Mouse (Mus musculus) heart, adult 8-10 months (tissue): ENCODE measurements around the gene Tbc1d10b. TPM values are rescaled to one million over a fixed set of nuclear protein-coding genes. Genes with fewer than 3 reads are reported as not detected.
A peak's percentile ranks its signal among the peaks of the same experiment; 100 is the strongest.
"Not testable (repeated sequence)": the region's sequence is repeated elsewhere in the genome, so short reads cannot be mapped to it uniquely, and the experiment has no call there.

Source experiments
- DNase-seq: peaks from one replicate; pipeline ENCODE4 v3.0.0; 2022; ENCODE audit warnings: low spot score
- total RNA-seq, 4 experiments: library from RNA; stranded (reverse); gene quantifications; 2 replicates each; pipeline ENCODE4 v1.2.4; 2022

Tbc1d10b gene
- total RNA-seq, 4 experiments from 2014 or later: 17.4 to 24.4 (median 23.0) TPM

- DNase-seq: no peak
These were observed 634 bp downstream of the Tbc1d10b start for GRCm38 (mm10) chr7:127207374-127208294.

GRCm38 (mm10) chr7:127206606-127207005 lies 1.7 kb downstream of the Tbc1d10b start:
- no peak for DNase-seq

- DNase-seq: no peak
These were observed 11.8 kb downstream of the Tbc1d10b start for GRCm38 (mm10) chr7:127196484-127196883.

GRCm38 (mm10) chr7:127195544-127196295 lies 12.5 kb downstream of the Tbc1d10b start, which contains the start of gene Cd2bp2:
TSS of gene Cd2bp2 (minus strand) at chr7:127196050.
- peak; percentile 98 for DNase-seq

- DNase-seq: no peak
These were observed 13.6 kb downstream of the Tbc1d10b start for GRCm38 (mm10) chr7:127194633-127195029.

GRCm38 (mm10) chr7:127194011-127194632 lies 14.1 kb downstream of the Tbc1d10b start:
- no peak for DNase-seq

- DNase-seq: no peak
These were observed 15.3 kb downstream of the Tbc1d10b start for GRCm38 (mm10) chr7:127192989-127193388.

- no peak for DNase-seq
These were observed 17.6 kb downstream of the Tbc1d10b start for GRCm38 (mm10) chr7:127190672-127191071.

- no peak for DNase-seq
These were observed 19.7 kb downstream of the Tbc1d10b start for GRCm38 (mm10) chr7:127188305-127189276.

- DNase-seq: no peak
These were observed 20.9 kb downstream of the Tbc1d10b start for GRCm38 (mm10) chr7:127187351-127187750.

GRCm38 (mm10) chr7:127185601-127186000 lies 22.7 kb downstream of the Tbc1d10b start:
- DNase-seq: no peak

GRCm38 (mm10) chr7:127184720-127185119 lies 23.5 kb downstream of the Tbc1d10b start:
- DNase-seq: no peak

- DNase-seq: no peak
These were observed 24.4 kb downstream of the Tbc1d10b start for GRCm38 (mm10) chr7:127183828-127184227.

GRCm38 (mm10) chr7:127183345-127183744 lies 24.9 kb downstream of the Tbc1d10b start:
- DNase-seq: no peak

GRCm38 (mm10) chr7:127181724-127182123 lies 26.5 kb downstream of the Tbc1d10b start:
- not testable (repeated sequence) for DNase-seq

- no peak for DNase-seq
These were observed 27.5 kb downstream of the Tbc1d10b start for GRCm38 (mm10) chr7:127180783-127181182.

GRCm38 (mm10) chr7:127176937-127177336 lies 31.3 kb downstream of the Tbc1d10b start:
- DNase-seq: no peak

GRCm38 (mm10) chr7:127166501-127166900 lies 41.8 kb downstream of the Tbc1d10b start:
- DNase-seq: no peak

- DNase-seq: no peak
These were observed 42.4 kb downstream of the Tbc1d10b start for GRCm38 (mm10) chr7:127165607-127166493.

GRCm38 (mm10) chr7:127164002-127164401 lies 44.3 kb downstream of the Tbc1d10b start:
- DNase-seq: no peak
